Mouse (Mus musculus) C2C12 (cell line): ENCODE results near the gene Zfp202.

ENCODE experiments used
- CTCF ChIP-seq: IDR thresholded peaks from one replicate; pipeline ENCODE4 v1.5.1; 2011; ENCODE audit not compliant: control insufficient read depth, insufficient read depth, insufficient read length
- MAX ChIP-seq: IDR thresholded peaks from one replicate; pipeline ENCODE4 v1.6.1; 2011; ENCODE audit warnings: mild to moderate bottlenecking, control low read depth
- MYOG ChIP-seq: IDR thresholded peaks from one replicate; pipeline ENCODE4 v1.6.1; 2011; ENCODE audit not compliant: control insufficient read depth, insufficient read length; ENCODE audit errors: extremely low read depth

DNA sequence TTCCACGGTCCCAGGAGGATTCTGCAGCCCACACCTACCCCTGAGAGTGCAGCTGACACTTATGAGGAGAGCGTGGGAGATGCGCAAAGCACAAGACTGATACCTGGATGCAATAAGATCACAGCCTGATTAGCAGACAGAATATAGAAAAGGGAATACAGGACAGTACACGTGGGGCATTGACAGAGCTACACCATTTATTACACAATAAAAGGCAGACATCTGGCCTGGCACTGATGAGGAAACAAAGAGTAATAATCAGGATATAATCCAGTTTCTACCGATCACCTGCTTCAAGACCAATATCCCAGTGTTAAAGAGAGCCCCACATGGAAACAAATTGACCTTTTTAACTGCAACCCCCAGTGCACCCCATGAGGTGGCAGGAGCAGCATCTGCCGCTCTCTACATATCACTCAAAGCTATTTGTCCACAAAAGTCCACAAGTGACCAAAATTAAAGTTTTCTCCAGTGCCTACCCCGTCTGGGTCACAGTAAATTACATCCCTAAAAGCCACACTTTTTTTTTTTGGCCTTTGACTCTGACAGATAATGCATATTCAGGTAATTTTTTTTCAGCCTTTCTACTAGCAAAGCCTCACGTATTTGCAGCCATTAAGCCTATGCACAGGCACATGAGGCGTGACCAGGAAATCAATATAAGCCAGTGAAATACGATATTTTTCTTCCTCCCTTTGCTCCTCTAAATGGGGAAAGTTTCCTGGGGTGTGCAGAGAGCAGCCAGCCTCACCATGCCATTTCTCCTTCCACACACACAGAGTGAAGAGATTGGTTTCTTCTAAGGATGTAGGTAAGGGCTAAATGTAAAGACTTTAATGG, 42.3 kb downstream of the Zfp202 start:
- no peak for TF ChIP-seq MAX
- no peak for TF ChIP-seq CTCF
- no peak for TF ChIP-seq MYOG
